Mouse (Mus musculus): ENCODE data around the gene Tgfb2. TPM values are rescaled to one million over a fixed set of nuclear protein-coding genes. Genes with fewer than 3 reads are reported as not detected.

The Tgfb2 gene
- total and polyA plus RNA-seq, 3 experiments = 0.02 to 0.33 (median 0.30) TPM

DNA sequence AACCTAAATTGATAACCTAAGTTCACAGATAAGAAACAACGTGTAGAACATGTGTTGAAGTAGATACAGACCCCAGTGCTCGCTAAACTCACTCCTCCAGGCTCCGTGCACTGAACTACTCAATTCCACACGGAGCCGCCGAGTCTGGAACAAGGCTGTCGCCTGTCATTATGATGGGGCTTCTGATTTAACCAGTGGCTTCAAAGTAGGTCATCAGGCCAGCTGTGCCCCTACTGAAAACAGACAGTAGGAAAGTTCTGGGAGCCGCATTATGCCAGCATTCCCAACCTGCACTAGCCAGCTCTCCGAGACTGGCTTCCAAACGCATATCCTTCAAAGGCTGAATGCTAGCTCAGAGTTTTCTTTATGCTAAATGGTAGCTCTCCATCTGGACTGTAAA, 42.8 kb downstream of the Tgfb2 start:
- no peak for TF ChIP-seq CTCF (IDR thresholded peaks at IDR 0.05; ENCODE audit: low read depth, low read length)
- no peak for TF ChIP-seq POLR2AphosphoS5 (IDR thresholded peaks at IDR 0.05; ENCODE audit: insufficient replicate concordance, low read depth, low read length)
- no peak for TF ChIP-seq TAL1 (conservative IDR thresholded peaks at IDR 0.05; ENCODE audit: low read depth, low read length)
- no peak for TF ChIP-seq GATA2 (IDR thresholded peaks at IDR 0.05; ENCODE audit: borderline replicate concordance, low read depth, low read length)
- no peak for TF ChIP-seq GATA1 (IDR thresholded peaks at IDR 0.05; ENCODE audit: borderline replicate concordance, low read length)
- Histone ChIP-seq H3K27me3 (ENCODE audit: insufficient read depth, low read length) (no peaks in the 10 kb centered on the region), H3K4me1 (ENCODE audit: insufficient read depth, low read depth, low read length) (no peaks in the 10 kb centered on the region), H3K9me3 (replicated peaks) (peaks cover 51% of the 10 kb centered on the region), H3K4me3 (ENCODE audit: low read depth, low read length) (no peak overlapping the region), H3K36me3 (replicated peaks) (no peaks in the 10 kb centered on the region)
- DNase-seq (ENCODE audit: low spot score) = no peak
- ATAC-seq (ENCODE audit: extremely low read depth, insufficient number of reproducible peaks, low FRiP score, poor library complexity, severe bottlenecking) = no peak

DNA sequence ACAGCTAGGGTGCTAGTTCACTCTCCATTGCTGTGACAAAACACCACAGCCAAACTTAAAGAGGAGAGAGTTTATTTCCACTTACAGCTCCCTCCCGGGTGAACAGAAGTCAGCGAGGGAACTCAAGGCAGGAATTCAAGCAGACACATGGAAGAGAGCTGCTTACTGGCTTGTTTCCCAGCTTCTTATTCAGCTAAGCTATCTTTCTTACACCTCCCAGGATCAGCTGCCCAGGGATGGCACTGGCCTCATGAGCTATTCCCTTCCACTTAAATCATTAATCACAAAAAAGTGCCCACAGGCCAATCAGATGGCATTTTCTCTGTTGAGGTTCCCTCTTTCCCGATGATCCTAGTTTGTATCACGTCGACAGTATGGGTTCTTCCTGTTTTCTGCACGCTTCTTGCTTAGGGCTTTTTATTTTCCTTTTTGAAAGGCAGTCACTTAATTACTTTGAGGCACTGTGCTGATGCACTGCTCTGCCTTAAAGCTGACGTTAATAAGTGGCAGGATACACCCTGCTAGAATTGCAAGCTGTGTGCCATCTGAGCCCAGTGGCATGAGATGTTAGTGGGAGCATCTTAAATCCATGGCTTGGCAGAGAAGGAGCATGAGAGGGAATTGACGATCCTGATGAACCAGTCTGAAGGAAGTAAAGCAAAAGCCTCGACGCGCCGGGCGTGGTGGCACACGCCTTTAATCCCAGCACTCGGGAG, 44.4 kb downstream of the Tgfb2 start:
- no peak overlapping the region for H3K4me3 ChIP-seq (ENCODE audit: low read depth, low read length)
- TF ChIP-seq GATA2 (IDR thresholded peaks at IDR 0.05; ENCODE audit: borderline replicate concordance, low read depth, low read length) (no peak), GATA1 (IDR thresholded peaks at IDR 0.05; ENCODE audit: borderline replicate concordance, low read length) (no peak), TAL1 (conservative IDR thresholded peaks at IDR 0.05; ENCODE audit: low read depth, low read length) (no peak), CTCF (IDR thresholded peaks at IDR 0.05; ENCODE audit: low read depth, low read length) (no peak), POLR2AphosphoS5 (IDR thresholded peaks at IDR 0.05; ENCODE audit: insufficient replicate concordance, low read depth, low read length) (no peak)
- DNase-seq (ENCODE audit: low spot score) (no peak), ATAC-seq (ENCODE audit: extremely low read depth, insufficient number of reproducible peaks, low FRiP score, poor library complexity, severe bottlenecking) (no peak)
- peaks cover 50% of the 10 kb centered on the region for H3K9me3 ChIP-seq (replicated peaks)
- no peaks in the 10 kb centered on the region for H3K36me3 ChIP-seq (replicated peaks)
- no peaks in the 10 kb centered on the region for H3K27me3 ChIP-seq (ENCODE audit: insufficient read depth, low read length)
- no peaks in the 10 kb centered on the region for H3K4me1 ChIP-seq (ENCODE audit: insufficient read depth, low read depth, low read length)

DNA sequence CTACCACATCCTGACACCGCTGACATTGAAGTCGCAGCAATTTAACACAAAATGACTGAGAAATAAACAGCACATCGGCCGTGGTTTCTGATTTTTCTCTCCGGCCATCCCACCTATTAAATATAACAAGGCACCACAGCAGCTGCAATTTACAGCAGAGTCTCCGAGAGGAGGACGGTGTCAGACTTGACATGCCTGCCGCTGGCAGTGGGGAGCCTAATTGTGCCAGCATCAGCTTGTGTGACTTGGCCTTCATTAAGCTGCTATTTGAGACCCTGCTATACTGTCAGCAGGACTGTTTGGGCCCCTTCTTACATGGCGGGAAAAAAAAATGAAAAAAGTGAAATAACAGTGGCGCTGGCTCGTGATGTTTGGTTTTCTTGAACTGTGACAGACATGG, 47.0 kb downstream of the Tgfb2 start:
- TF ChIP-seq GATA2 (IDR thresholded peaks at IDR 0.05; ENCODE audit: borderline replicate concordance, low read depth, low read length) (no peak), GATA1 (IDR thresholded peaks at IDR 0.05; ENCODE audit: borderline replicate concordance, low read length) (no peak), CTCF (IDR thresholded peaks at IDR 0.05; ENCODE audit: low read depth, low read length) (no peak), TAL1 (conservative IDR thresholded peaks at IDR 0.05; ENCODE audit: low read depth, low read length) (no peak), POLR2AphosphoS5 (IDR thresholded peaks at IDR 0.05; ENCODE audit: insufficient replicate concordance, low read depth, low read length) (no peak)
- Histone ChIP-seq H3K27me3 (ENCODE audit: insufficient read depth, low read length) (no peaks in the 10 kb centered on the region), H3K4me3 (ENCODE audit: low read depth, low read length) (no peak overlapping the region), H3K9me3 (replicated peaks) (peaks cover 56% of the 10 kb centered on the region), H3K36me3 (replicated peaks) (no peaks in the 10 kb centered on the region), H3K4me1 (ENCODE audit: insufficient read depth, low read depth, low read length) (no peaks in the 10 kb centered on the region)
- DNase-seq (ENCODE audit: low spot score) (no peak), ATAC-seq (ENCODE audit: extremely low read depth, insufficient number of reproducible peaks, low FRiP score, poor library complexity, severe bottlenecking) (no peak)

DNA sequence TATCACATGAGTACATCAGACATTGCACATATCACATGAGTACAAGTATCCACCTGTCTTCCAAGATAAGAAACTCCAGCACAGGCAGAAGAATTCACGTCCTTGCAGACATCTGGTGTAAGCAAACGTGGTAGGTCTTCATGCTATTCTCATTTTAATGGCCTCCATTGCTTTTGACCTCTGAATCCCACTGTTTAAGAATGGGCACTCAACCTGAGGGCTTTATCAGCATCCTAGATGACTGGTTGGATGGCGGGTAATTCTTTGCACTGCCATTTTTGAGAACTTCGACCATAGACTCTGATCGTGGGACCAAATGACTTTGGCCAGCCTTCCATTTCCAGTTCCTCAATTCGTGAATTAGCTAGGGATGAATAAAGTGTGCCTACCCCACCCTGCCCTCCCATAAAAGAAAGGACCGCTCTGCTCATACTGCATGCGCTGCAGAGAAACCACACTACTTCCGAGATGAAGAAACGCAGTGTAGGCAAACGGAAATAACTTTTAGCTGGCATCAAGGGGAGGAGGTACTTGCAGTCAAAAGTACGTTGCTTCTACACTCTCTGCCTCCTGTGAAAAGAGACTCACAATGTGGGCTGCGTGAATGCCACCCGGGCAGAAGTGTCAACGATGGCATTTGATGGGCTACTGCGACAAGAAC, 48.1 kb downstream of the Tgfb2 start:
- no peaks in the 10 kb centered on the region for H3K27me3 ChIP-seq (ENCODE audit: insufficient read depth, low read length)
- DNase-seq (ENCODE audit: low spot score) = no peak
- no peak overlapping the region for H3K4me3 ChIP-seq (ENCODE audit: low read depth, low read length)
- H3K36me3 ChIP-seq (replicated peaks) = no peaks in the 10 kb centered on the region
- no peak for ATAC-seq (ENCODE audit: extremely low read depth, insufficient number of reproducible peaks, low FRiP score, poor library complexity, severe bottlenecking)
- H3K4me1 ChIP-seq (ENCODE audit: insufficient read depth, low read depth, low read length) = no peaks in the 10 kb centered on the region
- H3K9me3 ChIP-seq (replicated peaks) = peaks cover 56% of the 10 kb centered on the region
- TF ChIP-seq CTCF (IDR thresholded peaks at IDR 0.05; ENCODE audit: low read depth, low read length) (no peak), GATA2 (IDR thresholded peaks at IDR 0.05; ENCODE audit: borderline replicate concordance, low read depth, low read length) (no peak), POLR2AphosphoS5 (IDR thresholded peaks at IDR 0.05; ENCODE audit: insufficient replicate concordance, low read depth, low read length) (no peak), TAL1 (conservative IDR thresholded peaks at IDR 0.05; ENCODE audit: low read depth, low read length) (no peak), GATA1 (IDR thresholded peaks at IDR 0.05; ENCODE audit: borderline replicate concordance, low read length) (no peak)

DNA sequence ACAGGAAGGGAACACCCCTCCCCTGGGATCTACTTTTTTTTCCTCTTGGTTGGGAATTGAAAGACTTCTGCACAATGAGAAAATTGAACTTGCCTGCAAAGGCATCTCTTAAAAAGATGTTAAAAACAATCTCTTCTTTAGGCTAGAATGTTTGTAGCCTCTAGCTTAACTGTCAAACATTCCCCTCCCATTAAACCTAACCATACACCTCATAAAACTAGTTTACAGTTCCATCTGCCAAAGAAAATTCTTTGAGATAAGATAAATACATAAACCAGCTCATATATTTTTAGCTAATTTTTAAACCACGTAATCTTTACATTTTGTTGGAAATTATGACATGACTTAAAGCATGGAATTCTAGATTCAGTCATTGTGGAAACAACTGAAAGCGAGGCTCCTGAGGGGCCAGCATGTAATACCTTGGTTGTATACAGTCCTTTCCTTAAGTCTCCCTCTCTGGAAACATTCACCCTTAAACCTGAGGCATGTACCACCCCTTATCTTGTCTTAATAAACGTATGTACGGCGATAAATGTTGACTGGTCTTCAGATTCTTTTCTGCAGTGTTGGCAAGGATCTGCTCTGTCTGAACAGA, 49.0 kb downstream of the Tgfb2 start:
- H3K36me3 ChIP-seq (replicated peaks) = no peaks in the 10 kb centered on the region
- no peak overlapping the region for H3K4me3 ChIP-seq (ENCODE audit: low read depth, low read length)
- no peak for TF ChIP-seq GATA1 (IDR thresholded peaks at IDR 0.05; ENCODE audit: borderline replicate concordance, low read length)
- ATAC-seq (ENCODE audit: extremely low read depth, insufficient number of reproducible peaks, low FRiP score, poor library complexity, severe bottlenecking) (no peak), DNase-seq (ENCODE audit: low spot score) (no peak)
- no peaks in the 10 kb centered on the region for H3K27me3 ChIP-seq (ENCODE audit: insufficient read depth, low read length)
- peaks cover 56% of the 10 kb centered on the region for H3K9me3 ChIP-seq (replicated peaks)
- no peaks in the 10 kb centered on the region for H3K4me1 ChIP-seq (ENCODE audit: insufficient read depth, low read depth, low read length)

DNA sequence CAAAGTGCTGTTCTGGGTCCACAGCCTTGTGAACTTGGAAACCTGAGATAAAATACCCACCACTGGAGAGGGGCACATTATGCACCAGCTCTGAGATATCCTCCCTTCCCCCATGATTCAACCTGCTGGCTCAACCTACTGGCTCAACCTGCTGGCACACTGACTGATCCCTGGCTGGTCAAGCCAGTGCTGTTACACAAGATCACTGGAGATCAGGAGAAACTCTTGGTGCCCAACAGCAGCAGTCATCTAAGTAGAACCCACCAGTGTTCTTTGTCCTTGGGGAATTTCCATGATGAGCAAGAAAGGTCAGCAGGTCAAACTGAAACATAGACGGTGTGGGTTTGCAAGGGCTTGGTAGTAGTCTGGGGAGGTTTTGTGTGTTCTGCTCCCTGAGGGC, 49.6 kb downstream of the Tgfb2 start:
- no peak overlapping the region for H3K4me3 ChIP-seq (ENCODE audit: low read depth, low read length)
- H3K4me1 ChIP-seq (ENCODE audit: insufficient read depth, low read depth, low read length) = no peaks in the 10 kb centered on the region
- no peak for DNase-seq (ENCODE audit: low spot score)
- no peaks in the 10 kb centered on the region for H3K36me3 ChIP-seq (replicated peaks)
- no peak for ATAC-seq (ENCODE audit: extremely low read depth, insufficient number of reproducible peaks, low FRiP score, poor library complexity, severe bottlenecking)
- TF ChIP-seq POLR2AphosphoS5 (IDR thresholded peaks at IDR 0.05; ENCODE audit: insufficient replicate concordance, low read depth, low read length) (no peak), TAL1 (conservative IDR thresholded peaks at IDR 0.05; ENCODE audit: low read depth, low read length) (no peak), GATA2 (IDR thresholded peaks at IDR 0.05; ENCODE audit: borderline replicate concordance, low read depth, low read length) (no peak), CTCF (IDR thresholded peaks at IDR 0.05; ENCODE audit: low read depth, low read length) (no peak), GATA1 (IDR thresholded peaks at IDR 0.05; ENCODE audit: borderline replicate concordance, low read length) (no peak)
- peaks cover 52% of the 10 kb centered on the region for H3K9me3 ChIP-seq (replicated peaks)
- no peaks in the 10 kb centered on the region for H3K27me3 ChIP-seq (ENCODE audit: insufficient read depth, low read length)
